Mouse (Mus musculus) macrophage (primary cell): Measurements from ENCODE around the gene Ebf1. TPM values are rescaled to one million over a fixed set of nuclear protein-coding genes. Genes with fewer than 3 reads are reported as not detected.

Experiments used
- H3K27ac ChIP-seq: fragments of 350-480 bp; formaldehyde crosslinking; 2 replicates; pipeline ENCODE4 v1.9.0; 2021
- H3K36me3 ChIP-seq: fragments of 350-480 bp; formaldehyde crosslinking; 2 replicates; pipeline ENCODE4 v1.9.0; 2021; ENCODE audit errors: inconsistent target
- H3K4me3 ChIP-seq: fragments of 350-480 bp; formaldehyde crosslinking; 2 replicates; pipeline ENCODE4 v1.9.0; 2021; ENCODE audit errors: inconsistent target
- H3K79me2 ChIP-seq: fragments of 350-480 bp; formaldehyde crosslinking; 2 replicates; pipeline ENCODE4 v1.9.0; 2021; ENCODE audit errors: inconsistent target
- WGBS: methylation state at CpG from one replicate; pipeline ENCODE4 v1.1.7; 2026; ENCODE audit warnings: inconsistent platforms; ENCODE audit not compliant: missing documents; 5-methylcytosine and 5-hydroxymethylcytosine counted together
- polyA plus RNA-seq: library from polyadenylated mRNA; stranded (reverse); fragments of 250-400 nt; gene quantifications from 3 replicates; pipeline ENCODE4 v1.2.4, GENCODE M21; 2018; ENCODE audit warnings: inconsistent platforms

The Ebf1 gene
- polyA plus RNA-seq, 1 experiment from 2014 or later: 0.04 TPM

DNA sequence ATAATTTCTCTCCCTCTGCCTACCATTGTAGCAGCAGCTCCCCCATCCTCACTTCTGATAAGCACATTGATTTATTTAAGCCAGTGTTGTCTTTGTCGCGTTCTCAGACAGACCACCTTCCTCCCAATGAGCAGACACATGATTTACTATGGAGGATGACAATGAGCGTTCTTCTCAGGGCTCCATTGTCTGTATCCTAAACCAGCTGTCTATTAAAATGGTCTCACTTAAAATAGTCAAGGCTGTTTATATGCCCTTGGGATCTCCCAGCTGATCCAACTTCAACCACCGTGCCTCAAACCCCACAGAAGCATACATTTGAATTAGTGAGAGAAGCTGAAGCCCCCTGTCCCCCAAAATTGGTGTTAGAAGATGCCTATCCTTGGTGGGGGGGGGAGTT is 11.3 kb downstream of the Ebf1 start:
- Histone ChIP-seq H3K4me3 (no peak overlapping the region), H3K79me2 (no peaks in the 10 kb centered on the region), H3K27ac (no peak overlapping the region), H3K36me3 (no peaks in the 10 kb centered on the region)
- 73% methylated on average over 3 of the region's 4 CpGs for WGBS

DNA sequence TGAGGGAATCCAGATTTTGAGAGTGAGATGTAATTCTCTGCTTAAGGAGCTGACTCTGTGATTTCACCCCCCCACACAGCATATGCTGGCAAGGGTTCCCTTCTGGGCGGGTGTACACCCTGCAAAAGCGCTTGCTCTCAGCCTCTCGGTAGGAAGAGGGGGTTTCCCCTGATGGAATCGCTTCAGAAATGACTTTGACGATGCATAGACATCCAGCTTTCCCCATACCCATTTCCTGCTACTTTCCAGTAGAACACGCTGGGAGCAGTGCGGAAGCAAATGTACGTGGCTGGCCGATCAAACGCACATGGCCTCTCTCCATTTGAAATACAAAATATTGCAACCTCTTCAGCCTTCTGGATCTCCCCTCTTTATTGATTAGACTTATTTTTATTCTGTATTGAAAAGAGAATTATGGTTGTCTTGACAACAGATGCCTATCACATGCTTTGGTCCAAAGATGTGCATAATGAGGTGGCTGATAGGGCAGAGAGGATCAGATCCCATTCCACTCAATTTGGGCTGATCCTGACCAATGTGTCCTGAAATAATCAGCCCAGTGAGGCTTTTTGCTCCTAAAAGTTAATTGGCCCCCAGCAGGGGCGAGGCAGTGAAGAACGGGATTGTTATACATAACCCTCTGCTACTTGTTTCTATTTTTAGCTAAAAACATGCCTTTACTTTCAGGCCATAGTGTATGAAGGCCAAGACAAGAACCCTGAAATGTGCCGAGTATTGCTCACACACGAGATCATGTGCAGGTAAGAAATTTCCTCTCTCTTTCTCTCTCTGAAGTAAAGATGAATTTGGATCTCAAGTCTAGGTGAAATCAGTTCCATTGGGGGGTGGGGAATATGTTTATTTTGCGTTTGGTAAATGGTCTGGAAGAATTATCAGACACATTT is 15.2 kb downstream of the Ebf1 start:
- Histone ChIP-seq H3K79me2 (no peaks in the 10 kb centered on the region), H3K27ac (no peak overlapping the region), H3K36me3 (no peaks in the 10 kb centered on the region), H3K4me3 (no peak overlapping the region)
- WGBS: 85% methylated on average over 15 of the region's 15 CpGs

DNA sequence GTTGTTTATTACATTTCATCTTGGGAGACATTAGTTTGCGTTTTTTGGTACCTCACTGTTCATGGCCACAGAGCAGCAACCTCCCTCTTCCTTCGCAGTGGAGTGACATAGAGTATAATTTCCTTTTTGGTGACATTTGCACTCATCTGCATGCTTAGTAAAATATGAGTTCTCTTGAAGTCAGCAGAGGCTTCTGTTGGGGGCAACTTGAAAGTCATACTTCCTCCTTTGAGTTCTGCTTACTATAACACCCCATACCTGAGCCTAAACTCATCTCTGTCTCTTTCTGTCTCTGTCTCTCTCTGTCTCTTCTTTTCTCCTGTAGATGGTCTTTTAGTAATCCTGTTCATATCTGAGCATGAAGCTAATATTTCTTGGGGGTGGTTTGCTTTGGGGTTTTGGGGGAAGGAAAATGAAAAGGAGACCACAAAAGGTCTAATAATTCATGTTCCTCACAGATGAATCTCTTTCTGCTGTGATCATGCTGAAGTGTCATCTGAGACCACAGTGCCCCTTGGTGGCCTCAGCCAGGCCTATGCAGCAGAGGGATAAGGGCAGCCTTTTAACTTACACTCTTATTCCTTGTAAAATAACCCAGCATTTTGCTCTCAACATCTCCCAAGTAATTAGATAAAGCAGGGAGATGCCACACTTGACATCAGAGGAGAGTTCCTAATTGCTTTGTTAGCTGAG is 16.0 kb downstream of the Ebf1 start:
- H3K79me2 ChIP-seq: no peaks in the 10 kb centered on the region
- 17% methylated on average over 2 of the region's 2 CpGs for WGBS
- H3K36me3 ChIP-seq: no peaks in the 10 kb centered on the region
- no peak overlapping the region for H3K4me3 ChIP-seq
- H3K27ac ChIP-seq: no peak overlapping the region

DNA sequence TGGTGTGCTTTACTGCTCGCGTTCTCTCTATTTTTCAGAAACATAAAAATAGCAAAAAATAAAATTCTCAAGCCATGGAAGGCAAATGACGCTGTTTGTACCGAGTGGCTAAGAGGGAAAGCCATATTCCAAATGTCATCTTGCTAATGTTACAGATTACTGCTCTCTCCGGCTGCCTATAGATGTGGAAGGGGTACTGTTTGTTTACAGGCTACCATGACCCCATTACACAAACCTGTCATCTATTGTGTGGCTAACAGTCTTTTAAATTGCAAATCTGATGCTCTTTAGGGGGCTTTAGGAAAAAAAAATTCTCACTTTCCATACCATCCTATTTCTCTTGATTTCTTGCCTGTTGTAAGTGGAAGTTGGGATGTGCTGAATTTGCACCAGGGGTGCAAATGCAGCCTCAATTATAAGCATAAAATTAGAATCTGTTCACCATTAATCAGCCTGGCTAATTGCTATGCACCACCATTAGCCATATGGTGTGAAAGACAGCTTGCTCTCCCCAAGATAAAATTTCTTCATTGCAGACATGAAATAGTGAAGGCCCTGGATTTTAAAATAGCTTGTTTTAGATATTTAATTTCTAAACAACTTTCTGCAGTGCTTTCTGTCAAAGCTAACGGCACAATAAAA is 17.6 kb downstream of the Ebf1 start:
- Histone ChIP-seq H3K36me3 (no peaks in the 10 kb centered on the region), H3K27ac (no peak overlapping the region), H3K4me3 (no peak overlapping the region), H3K79me2 (no peaks in the 10 kb centered on the region)
- WGBS: 95% methylated on average over 6 of the region's 6 CpGs

DNA sequence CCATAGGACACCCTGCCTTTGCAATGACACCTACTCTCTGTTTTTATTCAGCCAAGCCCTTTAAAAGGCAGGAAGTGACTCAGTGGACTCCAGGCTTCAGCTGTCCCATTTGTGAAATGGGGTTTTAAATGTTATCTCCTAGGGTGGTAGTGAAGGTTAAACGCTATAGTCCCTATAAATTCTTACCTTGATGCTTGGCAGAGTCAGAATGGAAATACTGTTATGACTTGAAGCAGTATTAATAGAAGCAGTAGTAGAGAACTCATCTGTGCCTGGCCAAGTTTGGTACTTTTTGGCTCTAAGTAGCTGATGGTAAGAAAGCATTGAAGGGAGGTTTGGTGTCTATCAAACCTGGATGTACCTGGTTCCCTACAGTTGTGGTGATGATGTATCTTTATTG is 19.1 kb downstream of the Ebf1 start:
- Histone ChIP-seq H3K4me3 (no peak overlapping the region), H3K36me3 (no peaks in the 10 kb centered on the region), H3K27ac (no peak overlapping the region), H3K79me2 (no peaks in the 10 kb centered on the region)
- WGBS: 86% methylated on average over 1 of the region's 1 CpGs

DNA sequence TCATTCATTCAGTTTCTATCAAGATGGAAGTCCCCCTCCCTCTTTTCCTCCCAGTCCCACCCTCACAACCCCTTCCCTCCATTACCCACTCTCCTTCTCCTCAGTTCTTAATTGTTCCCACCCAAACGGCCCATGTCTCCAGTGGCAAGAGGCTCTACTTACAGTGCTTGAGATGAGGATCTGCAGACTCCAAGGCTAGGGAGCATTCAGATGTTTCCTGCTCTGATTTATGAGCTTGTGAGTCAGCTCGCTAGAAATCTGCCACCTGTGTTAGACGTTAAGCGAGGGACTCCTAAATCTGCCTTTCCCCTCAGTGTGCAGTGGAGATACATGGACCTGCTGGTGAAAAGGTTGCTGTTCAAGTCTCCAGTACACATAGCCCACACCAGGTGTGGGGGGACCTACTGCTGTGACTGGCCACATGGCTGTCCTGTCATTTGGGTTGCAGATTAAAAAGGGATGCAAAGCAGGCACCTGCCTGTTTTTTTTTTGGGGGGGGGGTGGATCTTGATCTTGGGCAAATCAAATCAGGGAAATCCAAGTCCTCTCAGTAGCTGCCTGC is 21.2 kb downstream of the Ebf1 start:
- no peak overlapping the region for H3K4me3 ChIP-seq
- no peaks in the 10 kb centered on the region for H3K79me2 ChIP-seq
- no peak overlapping the region for H3K27ac ChIP-seq
- H3K36me3 ChIP-seq: no peaks in the 10 kb centered on the region
- WGBS: 24% methylated on average over 4 of the region's 4 CpGs

DNA sequence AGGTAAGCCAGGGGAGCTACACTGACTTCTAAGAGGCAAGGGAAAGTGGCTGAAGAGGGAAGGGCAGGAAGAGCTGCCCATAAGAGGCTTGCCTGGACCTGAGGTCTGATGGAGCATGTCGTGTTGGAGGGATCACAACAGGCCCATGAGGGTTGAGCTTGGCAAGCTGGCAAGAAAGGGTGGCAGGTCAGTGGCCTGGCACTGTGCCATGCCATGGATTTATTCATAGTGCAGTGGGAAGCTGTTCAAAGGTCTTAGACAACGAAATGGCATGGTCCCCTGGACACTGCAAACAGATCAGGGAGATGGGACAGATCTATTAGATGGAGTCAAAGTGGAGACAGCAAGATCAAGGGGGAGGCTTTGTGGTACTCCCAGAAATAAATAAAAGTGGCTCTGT is 24.4 kb downstream of the Ebf1 start:
- no peak overlapping the region for H3K27ac ChIP-seq
- H3K36me3 ChIP-seq: no peaks in the 10 kb centered on the region
- no peak overlapping the region for H3K4me3 ChIP-seq
- no peaks in the 10 kb centered on the region for H3K79me2 ChIP-seq
- 76% methylated on average over 2 of the region's 2 CpGs for WGBS

DNA sequence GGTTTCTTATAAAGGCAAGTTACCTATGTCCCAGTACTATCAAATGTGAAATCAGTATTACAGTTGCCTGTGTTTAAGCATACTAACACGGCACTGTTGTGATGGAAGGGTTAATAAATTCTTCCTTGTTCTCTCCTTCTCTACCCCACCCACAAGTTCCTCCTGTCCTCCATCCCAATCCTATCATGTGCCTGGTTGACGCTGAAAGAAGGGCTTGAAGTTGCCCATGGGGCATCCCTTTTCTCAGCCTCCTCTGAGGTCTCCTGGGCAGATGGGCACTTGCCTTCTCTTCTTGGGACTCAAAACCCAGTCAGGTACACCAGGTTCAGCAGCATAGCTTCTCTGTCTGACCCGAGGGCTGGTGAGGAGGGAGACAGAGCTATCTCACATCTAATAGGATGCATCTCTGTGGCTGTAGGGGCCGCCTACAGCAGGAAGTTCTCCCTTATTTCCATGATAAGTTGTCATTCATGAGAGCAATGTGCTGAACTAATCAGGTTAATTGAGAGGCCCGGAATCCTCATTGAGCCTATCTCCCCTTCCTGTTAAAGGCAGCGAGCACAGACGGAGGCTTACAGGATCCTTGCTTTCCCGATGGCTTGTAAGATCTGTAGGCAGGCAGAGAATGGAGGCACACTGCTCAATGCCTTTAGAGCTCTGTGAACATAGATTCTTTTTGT is 37.4 kb downstream of the Ebf1 start:
- 93% methylated on average over 8 of the region's 8 CpGs for WGBS
- H3K36me3 ChIP-seq: no peaks in the 10 kb centered on the region
- H3K27ac ChIP-seq: no peak overlapping the region

DNA sequence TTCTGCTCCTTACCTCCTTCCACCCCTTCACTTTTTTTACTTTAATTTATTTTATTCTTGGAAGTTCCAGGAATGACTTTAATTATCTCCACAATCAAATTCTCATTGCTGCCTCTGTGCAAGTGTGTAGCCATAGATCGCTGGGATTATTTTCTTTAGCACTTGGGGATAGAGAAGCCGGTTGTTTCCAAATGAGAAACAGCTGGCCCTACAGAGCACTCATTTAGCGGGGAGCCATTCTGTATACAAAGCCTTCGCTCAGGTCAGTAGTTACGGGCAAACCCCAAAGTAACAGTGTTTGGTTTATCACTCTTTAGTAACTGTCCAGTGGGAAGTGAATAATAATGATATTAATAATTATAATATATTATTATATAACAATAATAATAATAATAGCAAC is 38.4 kb downstream of the Ebf1 start:
- Histone ChIP-seq H3K79me2 (no peaks in the 10 kb centered on the region), H3K27ac (no peak overlapping the region), H3K4me3 (no peak overlapping the region), H3K36me3 (no peaks in the 10 kb centered on the region)
- WGBS: 92% methylated on average over 5 of the region's 5 CpGs

More for the DNA sequence above, 37.4 kb downstream of the Ebf1 start:
- H3K4me3 ChIP-seq: no peak overlapping the region
- H3K79me2 ChIP-seq: no peaks in the 10 kb centered on the region

DNA sequence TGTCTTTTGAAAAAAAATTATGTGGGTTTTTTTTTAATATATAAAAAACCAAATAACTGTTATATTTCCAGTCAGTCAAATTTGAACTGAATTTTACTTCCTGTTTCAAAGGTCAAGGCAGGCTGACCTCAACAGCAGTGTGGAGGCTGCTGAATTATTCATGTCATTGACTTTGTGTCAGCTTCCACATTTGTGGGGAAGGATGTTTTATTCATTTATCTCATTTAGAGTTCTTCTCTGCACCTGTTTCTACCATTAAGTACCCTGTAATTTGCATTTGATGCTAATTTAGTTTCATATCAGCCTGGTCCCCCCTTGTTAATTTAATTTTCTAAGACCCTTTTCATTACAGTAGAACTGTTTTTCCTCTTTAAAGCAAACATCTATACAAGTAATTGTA is 39.8 kb downstream of the Ebf1 start:
- Histone ChIP-seq H3K79me2 (no peaks in the 10 kb centered on the region), H3K4me3 (no peak overlapping the region), H3K36me3 (no peaks in the 10 kb centered on the region), H3K27ac (no peak overlapping the region)

DNA sequence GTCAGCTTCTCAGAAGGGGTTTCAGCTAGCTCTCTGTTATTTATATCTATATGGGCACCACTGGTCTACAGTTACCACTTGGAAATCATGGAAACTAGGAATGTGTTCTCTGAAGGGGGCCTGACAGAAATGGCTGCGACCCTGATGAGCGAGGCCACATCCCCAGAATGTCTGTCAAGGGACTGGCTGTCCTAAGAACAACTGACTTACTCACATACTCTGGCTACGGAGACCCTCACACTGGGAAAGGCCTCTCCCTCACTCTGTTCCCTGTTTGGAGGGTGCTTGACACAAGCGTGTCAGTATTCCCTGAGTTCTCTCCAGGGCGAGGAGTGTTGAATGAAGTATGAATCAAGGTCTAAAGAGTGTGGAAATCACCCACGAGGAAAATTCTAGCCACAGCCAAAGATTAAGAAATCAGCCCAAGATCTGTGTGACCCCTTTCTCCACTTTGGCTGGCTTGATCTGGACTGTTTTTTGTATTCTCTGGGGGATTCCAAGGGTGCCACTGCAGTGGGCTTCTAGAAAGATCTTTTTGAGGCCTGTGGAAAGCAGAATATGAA is 40.8 kb downstream of the Ebf1 start:
- 84% methylated on average over 6 of the region's 6 CpGs for WGBS
- no peaks in the 10 kb centered on the region for H3K36me3 ChIP-seq
- H3K4me3 ChIP-seq: no peak overlapping the region
- no peaks in the 10 kb centered on the region for H3K79me2 ChIP-seq
- no peak overlapping the region for H3K27ac ChIP-seq

DNA sequence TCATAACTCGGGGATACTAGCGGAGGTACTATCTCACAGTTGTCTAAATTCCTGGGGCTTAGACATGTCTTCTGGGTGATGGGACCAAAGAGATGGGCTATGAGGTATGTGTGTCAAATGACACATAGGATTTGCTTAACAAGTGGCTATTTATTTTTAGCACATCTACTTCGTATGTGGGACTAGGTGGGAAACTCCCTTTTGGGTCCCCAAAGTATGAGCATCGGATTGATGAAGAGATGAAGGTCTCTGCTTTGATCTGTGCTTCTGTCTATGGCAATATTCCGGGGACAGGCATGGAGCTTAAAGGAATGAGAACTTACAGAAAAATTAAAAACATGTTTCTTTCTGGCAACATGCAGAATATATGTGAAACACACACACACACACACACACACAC is 44.8 kb downstream of the Ebf1 start:
- H3K27ac ChIP-seq: no peak overlapping the region

DNA sequence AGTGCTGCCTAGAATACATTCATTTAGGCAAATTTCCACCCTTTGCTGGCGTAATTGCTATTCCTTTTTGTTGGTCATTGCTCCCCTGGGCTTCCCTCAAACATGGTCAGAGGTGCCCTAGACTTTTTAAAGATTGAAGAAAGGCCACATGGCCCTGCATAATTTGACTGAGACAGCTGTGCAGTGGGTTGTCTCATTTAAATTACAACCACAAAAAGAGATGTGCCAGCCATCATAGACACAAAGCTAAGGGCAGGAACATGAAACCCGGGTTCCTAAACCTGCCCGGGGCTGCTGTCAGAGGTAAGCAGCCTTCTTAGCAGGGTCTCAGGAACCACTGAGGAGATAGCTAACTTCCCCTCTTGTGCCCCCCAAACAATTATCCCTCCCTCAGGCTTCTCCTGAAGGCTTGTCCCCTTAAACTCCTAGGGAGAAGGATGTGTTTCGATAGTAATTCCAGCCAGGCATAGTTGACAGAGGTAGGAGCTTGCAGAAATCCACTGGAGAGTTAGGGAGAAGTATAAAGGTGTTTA is 46.6 kb downstream of the Ebf1 start:
- H3K79me2 ChIP-seq: no peaks in the 10 kb centered on the region
- WGBS: 88% methylated on average over 4 of the region's 4 CpGs
- no peak overlapping the region for H3K4me3 ChIP-seq
- no peak overlapping the region for H3K27ac ChIP-seq
- no peaks in the 10 kb centered on the region for H3K36me3 ChIP-seq

More for the DNA sequence above, 44.8 kb downstream of the Ebf1 start:
- WGBS: 80% methylated on average over 5 of the region's 5 CpGs
- Histone ChIP-seq H3K79me2 (no peaks in the 10 kb centered on the region), H3K36me3 (no peaks in the 10 kb centered on the region), H3K4me3 (no peak overlapping the region)

DNA sequence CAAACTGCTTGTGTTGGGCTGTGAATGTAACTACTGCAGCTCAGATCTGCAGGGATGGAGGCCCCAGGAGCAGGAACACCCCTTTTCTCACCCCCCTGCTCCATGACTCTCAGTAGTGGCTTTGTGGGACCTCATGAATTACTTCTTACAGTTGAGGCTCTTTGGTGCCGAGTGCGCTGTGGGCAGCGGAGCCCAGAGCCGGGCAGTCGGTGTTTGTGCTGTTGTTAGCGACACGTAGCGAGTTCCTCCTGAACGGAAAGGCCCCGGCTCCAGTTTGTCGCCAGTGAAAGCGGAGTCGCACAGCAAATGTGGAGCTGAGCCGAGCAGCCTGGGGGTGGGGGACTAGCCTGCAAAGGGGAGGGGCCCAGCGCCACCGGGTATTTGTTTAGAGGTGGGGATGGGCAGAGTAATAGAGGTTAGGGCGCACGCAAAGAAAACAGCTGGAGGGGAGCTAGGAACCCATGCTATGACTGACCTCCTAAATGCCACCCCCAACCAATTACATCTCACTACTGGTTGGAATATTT is 48.1 kb downstream of the Ebf1 start:
- no peaks in the 10 kb centered on the region for H3K36me3 ChIP-seq
- no peaks in the 10 kb centered on the region for H3K79me2 ChIP-seq
- 12% methylated on average over 18 of the region's 18 CpGs for WGBS
- no peak overlapping the region for H3K4me3 ChIP-seq
- H3K27ac ChIP-seq: no peak overlapping the region
